Mouse (Mus musculus) left cerebral cortex, postnatal 4 days (tissue): ENCODE data around the gene Dnajc5g. TPM values are rescaled to one million over a fixed set of nuclear protein-coding genes. Genes with fewer than 3 reads are reported as not detected.

Source experiments
- DNase-seq: peaks from one replicate; pipeline ENCODE4 v3.0.0-alpha.2; 2022
- intact Hi-C: fragments of 180-260 bp; cut with DNase I; formaldehyde crosslinking; loops from one replicate; pipeline ENCODE4 v1.15.1; 2025
- total RNA-seq, 2 experiments: library from RNA; stranded (reverse); gene quantifications; 2 replicates each; pipeline ENCODE4 v1.2.3; 2021

Gene Dnajc5g
- total RNA-seq = not detected

DNA sequence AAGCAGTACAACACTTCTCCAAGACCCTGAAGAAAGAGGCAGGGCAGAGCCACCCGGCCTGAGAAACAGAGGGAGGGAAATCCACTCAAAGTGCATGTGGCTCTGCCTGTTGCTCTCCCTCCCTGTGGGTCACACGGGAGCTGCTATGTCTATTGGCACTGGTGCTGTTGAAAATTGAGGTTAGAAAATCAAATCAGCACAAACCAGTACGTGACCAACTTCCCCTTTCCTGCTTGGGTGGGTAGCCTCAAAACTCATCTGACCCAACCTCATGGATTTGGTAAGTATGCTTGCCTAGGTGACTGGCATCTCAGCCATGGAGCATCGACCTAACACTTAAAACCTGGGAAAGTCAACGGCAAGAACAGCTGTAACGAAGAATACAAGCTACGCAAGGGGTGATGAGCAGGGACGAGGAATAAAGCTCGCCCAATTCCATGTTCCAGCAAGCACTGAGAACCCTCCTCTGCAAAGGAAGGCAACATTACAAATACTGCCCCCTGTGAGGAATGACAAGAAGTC, at the start of gene Dnajc5g:
Gene Dnajc5g (plus strand): TSS at position 472 of the 522 bp plus-strand sequence.
- DNase-seq = no peak
- intact Hi-C loops = no loop called here

DNA sequence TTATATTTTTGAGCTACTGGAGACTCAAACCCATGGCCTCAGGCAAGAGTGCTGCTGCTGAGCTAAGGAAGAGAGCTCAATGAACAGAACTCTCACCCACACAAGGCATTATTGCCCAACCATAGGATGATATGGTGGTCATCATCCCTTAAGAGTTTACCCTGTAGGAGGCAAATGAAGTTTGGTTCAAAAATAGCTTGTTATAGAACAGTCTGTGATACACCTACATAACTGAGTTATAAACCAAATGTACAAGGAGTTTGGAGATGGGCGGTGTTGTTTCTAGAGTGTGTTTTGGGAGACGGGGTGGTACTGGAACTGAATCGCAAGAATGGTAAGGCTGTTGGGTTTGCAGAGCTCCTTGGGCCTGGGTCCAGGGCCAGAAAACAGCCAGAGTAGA, 36.3 kb upstream of the Dnajc5g start:
- DNase-seq = no peak
- intact Hi-C loops = no loop called here

- intact Hi-C loops = no loop called here
Measured at GRCm38 (mm10) chr5:31071059-31071458, 35.0 kb upstream of the Dnajc5g start.

DNA sequence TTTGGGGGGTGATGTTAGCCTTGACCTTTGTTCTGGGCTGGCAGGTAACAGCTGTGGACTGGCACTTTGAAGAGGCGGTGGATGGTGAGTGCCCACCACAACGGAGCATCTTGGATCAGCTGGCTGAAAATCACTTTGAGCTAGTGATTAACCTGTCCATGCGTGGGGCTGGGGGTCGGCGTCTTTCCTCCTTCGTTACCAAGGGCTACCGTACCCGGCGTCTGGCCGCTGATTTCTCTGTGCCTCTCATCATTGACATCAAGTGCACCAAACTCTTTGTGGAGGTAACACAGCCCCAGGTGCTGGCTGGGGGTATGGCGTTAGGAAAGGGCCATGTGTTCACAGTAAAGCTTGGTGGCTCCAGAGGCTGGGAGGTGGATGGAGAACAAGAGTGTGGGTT, 34.3 kb upstream of the Dnajc5g start:
- DNase-seq = no peak
- intact Hi-C loops = no loop called here

More at GRCm38 (mm10) chr5:31071059-31071458, 35.0 kb upstream of the Dnajc5g start:
- no peak for DNase-seq

DNA sequence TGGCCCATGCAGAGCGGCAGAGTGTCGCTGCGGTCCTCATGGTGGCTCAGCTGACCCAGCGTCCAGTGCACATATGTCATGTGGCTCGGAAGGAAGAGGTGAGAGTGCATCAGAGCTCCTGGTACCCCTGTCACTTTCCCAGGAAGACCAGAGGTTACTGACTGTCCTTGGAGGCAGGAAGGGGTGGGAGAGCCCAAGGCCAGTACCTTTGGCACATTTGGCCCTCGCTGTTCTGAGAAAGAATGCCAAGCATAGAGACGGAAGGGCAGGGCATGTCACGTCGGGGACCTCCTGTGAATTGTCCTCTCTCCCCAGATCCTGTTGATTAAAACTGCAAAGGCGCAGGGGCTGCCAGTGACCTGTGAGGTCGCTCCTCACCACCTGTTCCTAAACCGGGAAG, 32.9 kb upstream of the Dnajc5g start:
- no peak for DNase-seq
- intact Hi-C loops = no loop called here

DNA sequence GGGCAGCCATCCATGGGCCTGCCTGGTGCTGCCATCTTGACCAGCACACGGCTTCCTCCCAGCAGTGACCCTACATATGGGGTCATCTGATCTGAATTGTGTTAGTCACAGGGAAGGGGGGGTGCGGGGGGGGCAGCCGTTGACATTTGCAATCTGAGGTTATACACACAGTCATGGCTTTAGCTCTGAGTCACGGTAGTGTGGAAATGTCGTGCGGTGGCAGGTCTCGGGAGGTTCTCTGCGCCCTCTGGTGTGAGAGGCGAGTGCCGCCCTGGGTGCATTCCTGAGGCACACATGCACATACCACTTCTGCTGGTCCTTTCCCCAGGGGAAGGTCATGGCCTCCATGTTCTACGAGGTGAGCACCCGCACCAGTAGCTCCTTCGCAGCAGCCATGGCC, 29.7 kb upstream of the Dnajc5g start:
- intact Hi-C loops = no loop called here
- no peak for DNase-seq

DNA sequence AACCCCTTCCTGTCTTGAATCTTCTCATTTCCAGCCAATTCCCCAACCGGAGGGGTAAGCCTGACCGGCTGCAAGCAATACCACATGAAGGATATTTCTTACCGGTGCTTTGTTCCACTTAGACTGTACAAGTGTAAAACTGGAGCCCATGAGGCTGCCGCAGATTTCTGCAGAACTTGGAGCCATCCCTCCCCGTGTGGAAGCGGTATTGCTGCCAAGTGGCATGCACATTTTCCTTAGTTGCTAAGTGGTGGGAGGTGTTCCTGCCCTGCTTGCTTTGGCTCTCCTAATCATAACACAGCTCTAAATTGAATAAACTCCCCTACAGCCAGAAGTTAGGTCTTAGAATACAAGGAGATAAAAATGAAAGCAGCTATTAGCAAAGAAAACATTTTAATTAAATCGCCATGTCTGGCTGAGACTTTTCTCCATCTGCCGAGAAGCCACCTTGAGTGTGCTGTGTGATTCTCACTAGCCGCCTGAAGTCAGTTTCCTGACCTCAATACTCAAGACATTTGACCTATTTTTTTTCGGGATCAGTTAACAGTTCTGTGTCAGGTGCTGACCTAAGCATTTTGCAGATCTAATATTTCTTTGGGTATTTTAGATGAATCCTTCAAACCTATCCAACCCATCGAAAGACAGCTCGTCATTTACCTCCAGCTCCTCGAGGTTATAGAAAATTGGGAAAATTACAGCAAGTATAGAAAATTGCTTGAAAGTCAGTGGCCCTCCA, 25.9 kb upstream of the Dnajc5g start:
- no peak for DNase-seq
- intact Hi-C loops = no loop called here

DNA sequence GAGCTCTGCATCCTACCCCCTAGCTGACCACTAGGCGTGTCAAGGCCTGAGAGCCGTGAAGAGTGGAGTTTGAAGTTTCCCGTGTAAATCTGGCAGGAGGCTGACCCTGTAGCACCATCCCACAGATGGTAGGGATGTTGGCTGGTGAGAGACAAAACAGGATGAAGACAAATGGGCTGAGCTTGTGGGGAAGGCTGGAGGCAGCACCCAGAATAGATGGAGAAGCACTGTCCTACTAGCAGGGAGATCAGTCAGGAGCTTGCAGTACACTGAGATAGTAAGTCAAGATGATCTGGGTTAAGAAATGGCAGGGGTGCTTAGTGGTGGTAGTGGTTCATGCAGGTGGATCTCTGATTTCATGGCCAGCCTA, 25.3 kb upstream of the Dnajc5g start:
- DNase-seq = no peak
- intact Hi-C loops = no loop called here

DNA sequence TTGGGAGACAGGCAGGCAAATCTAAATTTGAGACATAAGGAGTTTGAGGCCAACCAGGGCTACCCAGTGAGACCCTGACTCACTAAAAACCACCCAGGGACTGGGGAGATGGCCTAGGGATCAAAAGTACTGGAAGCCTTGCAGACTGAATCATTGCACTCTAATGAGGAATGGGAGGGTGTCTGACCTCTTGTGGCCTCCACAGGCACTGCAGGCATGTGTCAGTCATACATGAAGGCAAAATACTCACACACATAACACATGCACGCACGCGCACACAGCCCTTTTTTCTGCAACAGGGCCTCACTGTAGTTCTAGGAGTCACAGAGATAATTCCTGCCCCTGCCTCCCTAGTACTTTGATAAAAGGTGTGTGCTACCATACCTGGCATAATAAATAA, 24.7 kb upstream of the Dnajc5g start:
- intact Hi-C loops = no loop called here
- peak; percentile 63 for DNase-seq

GRCm38 (mm10) chr5:31082355-31082754, 23.7 kb upstream of the Dnajc5g start:
- peak; percentile 75 for DNase-seq
- intact Hi-C loops = no loop called here

DNA sequence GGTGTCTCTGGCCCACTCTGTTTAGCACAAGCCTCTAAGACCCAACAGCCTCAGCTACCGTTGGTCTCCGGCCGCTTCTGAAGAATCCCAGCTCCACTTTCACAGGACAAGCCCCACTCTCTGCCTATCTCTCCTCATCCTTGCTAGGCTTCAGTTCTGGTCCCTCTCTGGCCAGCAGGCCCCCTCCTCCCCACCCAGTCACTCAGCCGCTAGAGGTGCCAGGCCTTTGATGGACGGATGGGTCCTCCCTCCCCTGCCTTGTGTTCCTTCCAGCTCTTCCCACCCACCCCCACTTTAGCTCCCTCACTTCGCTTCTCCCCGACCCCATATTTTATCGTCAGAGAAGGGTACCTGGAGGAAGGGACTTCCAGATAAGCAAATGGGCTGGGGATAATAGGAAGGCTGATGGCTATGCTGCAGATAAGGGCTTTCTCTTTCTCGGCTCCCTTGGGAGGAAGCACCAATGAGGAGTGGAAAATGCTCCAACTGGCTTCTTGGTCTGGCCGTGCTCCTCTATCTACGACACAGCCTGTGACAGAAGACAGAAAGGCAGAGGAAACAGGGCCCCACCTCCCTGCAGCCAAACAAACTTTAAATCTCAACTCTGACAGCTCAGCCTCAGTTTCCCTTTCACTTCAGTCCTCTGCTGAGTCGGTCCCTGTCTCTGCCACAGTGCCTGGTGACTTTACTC, 23.0 kb upstream of the Dnajc5g start:
- DNase-seq = no peak
- intact Hi-C loops = no loop called here

DNA sequence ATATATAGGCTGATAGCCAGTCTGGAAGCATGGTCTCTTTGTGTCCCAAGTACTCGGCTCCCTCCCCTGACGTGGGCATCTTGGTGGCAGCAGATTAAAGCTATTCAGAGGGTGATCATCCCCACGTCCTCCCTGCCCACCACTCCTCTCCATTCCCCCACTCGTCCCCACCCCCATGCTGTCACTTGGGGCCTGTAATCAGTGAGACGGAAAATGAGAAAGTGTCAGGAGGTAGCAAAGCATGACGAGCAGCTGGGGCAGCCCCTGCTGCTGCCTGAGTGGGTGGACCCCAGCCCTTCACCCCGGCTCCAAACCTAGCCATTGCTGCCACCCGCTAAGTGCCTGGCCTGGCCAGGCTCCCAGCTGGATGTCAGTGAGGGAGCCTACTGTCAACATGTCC, 22.1 kb upstream of the Dnajc5g start:
- intact Hi-C loops = no loop called here
- DNase-seq = no peak

DNA sequence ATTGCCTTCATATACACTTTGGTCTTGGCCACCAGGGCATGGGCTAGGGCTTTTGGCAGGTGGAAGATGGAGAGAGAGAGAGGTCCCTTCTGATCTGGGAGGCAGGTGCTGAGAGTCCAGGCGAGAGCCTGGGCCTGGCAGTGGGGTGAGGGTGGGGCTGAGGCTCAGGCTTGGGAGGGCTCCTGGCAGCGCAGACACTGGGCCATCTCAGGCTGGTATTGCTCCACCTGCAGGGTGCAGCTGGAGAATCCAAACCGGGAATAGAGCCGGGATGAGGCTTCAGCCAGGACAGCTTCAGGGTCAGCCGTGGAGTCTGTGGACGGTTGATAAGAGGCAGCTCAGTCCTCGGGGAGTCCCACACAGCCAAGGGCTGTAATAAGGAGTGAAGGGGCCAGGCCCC, 19.5 kb upstream of the Dnajc5g start:
- no peak for DNase-seq
- intact Hi-C loops = no loop called here

DNA sequence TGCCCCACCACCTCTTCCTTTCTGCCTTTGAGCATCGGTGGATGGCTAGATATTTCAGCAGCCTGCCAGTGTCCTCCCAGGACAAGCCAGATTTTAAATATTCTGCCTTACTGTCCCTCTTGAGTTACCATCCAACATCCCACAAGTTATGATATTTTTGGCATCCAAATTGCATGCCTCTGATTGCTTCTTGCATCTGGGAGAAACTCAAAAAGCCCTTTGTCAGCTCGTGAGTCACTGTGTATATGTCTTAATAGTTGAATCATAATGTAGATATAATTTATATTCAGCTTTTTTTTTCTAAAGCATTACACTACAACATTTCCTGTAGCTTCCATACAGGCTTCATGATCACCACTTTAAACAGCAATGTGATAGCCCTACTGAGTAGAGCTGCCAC, 19.0 kb upstream of the Dnajc5g start:
- intact Hi-C loops = no loop called here
- no peak for DNase-seq

GRCm38 (mm10) chr5:31092231-31092975, 13.7 kb upstream of the Dnajc5g start:
- DNase-seq = no peak
- intact Hi-C loops = no loop called here

DNA sequence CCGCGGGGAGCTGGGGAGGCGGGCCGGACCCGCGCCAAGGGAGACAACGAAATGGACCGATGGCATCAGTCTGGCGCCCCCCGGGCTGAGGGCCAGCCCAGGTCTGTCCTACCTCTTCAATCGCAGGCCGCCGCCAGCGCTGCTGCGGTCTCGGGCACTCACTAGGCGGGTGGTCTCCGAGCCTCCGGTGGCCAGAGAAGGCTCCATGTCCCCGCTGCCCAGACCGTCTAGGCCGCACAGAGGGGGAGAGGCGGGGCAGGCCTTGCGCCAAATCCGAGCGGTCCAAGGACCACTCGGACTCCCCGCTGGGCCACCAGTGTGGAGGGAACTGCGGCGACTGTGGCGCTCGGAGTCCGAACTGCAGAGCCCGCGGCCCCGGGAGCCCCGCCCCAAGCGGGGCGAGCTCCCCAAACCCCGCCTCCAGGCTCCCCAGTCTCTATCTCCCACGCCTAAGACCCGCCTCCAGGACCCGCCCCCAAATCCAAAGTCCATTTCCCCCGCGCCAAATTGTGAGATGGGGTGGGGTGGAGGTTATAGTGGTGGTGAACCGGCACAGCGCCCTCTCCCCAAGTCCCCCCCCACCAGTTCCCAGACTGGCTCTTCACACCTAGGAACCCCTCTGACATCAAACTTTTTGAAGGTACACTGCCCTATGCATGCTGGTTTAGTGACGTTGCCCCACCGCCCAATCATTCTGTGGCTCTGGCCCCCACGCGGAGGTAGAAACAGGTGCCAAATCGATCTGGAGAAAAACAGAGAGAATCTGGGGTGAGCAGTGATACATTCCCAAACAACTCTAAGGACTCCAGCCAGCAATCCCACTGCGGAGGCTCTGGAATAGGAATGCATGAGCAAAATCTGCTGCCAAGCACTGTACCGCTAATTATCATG, 12.7 kb upstream of the Dnajc5g start:
- DNase-seq = peak; percentile 26
- intact Hi-C loops = no loop called here

- no peak for DNase-seq
- intact Hi-C loops = no loop called here
Measured at GRCm38 (mm10) chr5:31094100-31094798, 11.8 kb upstream of the Dnajc5g start.

DNA sequence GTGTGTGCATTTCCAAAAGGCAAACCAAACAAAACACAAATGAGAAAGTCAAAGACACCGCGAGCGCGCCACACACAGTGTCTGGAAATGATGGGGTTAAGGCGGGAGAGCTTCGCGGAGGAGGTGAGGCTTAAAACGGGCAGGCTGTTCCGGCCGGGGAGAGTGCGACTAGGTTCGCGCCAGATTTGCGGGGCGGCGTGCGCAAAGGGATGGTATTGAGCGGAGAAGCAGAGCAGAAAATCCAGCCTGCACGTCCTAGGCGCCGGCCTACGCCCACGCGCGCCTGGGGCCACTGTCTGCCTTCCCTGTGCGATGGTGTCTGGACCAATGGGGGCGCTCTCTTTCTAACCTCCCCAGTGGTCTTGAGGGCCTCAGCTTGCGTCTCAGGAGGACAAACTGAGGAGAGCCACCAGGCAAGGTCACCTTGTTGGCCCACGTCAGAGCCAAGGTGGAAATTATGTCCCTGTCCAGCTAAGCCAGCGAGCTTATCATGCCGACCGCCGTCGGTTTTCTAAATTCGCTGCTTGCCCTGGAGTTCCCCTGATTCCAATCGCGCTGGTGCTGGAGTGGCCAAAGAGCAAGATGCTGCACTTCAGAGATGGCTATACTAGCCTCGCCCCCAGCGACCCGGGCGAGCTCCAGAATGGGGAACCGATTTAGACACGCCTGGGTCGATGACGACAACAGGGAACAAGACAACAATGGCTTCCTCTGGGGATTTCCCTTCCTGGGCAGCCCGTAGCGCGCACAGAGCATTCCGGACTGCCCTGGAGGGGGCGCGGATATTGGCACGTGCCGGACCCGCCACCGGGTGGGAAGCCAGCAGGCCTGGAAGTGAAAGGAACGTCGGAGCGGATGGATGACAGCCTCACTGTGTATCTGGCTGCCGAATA, 11.0 kb upstream of the Dnajc5g start:
- peak; percentile 36 for DNase-seq

More for the DNA sequence above, 11.0 kb upstream of the Dnajc5g start:
- intact Hi-C loops = no loop called here
